Mouse (Mus musculus): ENCODE data around the gene Pdzd8. TPM values are rescaled to one million over a fixed set of nuclear protein-coding genes. Genes with fewer than 3 reads are reported as not detected.

Gene Pdzd8
- total RNA-seq, 2 experiments from 2014 or later = 14.3 to 16.0 TPM

DNA sequence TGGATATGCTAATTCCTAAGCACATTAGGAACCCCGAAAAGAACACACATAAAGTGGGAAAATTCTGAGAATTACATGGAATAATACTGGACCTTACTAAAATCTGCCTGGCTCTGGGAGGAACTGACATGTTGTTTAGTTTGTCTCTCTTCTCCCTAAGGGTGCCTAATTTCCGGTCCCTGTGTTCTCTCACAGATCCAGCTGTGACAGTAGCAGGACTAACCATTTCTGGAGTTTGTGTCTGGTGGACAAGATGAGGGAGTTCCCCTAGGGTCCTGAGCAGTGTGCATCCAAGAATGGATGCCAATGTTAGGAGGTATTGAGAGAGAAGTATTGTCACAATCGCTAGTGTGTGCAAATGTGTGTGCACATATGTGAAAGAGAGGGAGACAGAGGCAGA lies 10.8 kb upstream of the Pdzd8 start:
- no peak for DNase-seq (ENCODE audit: low spot score)

DNA sequence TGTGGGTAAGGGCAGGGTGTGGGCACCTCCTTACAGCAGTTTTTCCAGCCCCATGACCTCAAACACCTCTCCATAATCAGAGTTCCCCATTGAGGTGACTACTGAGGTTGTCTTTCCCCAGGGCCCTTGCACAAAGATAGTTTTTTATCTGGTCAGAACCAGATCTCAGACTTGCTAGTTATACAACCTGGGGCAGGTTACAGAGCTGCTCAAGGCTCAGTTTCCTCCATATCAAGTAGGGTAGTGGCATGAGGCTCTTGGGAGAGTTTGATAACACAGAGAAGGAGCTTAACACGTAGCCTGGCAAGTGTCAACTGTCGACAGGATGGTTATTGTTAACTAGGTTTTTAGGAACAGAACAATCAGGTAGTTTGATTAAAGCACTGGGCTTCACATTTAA lies 9.3 kb upstream of the Pdzd8 start:
- DNase-seq (ENCODE audit: low spot score) = no peak

DNA sequence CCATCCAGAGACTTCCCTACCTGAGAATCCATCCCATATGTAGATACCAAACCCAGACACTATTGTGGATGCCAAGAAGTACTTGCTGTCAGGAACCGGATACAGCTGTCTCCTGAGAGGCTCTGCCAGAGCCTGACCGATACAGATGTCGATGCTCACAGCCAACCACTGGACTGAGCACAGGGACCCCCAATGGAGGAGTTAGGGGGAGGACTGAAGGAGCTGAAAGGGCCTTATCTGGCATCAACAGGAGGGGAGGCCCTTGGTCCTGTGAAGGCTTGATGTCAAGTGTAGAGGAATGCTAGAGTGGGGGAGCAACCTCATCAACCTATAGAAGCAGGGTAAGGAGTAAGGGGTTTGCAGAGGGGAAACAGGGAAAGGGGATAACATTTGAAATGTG lies 7.2 kb upstream of the Pdzd8 start:
- DNase-seq (ENCODE audit: low spot score) = no peak

DNA sequence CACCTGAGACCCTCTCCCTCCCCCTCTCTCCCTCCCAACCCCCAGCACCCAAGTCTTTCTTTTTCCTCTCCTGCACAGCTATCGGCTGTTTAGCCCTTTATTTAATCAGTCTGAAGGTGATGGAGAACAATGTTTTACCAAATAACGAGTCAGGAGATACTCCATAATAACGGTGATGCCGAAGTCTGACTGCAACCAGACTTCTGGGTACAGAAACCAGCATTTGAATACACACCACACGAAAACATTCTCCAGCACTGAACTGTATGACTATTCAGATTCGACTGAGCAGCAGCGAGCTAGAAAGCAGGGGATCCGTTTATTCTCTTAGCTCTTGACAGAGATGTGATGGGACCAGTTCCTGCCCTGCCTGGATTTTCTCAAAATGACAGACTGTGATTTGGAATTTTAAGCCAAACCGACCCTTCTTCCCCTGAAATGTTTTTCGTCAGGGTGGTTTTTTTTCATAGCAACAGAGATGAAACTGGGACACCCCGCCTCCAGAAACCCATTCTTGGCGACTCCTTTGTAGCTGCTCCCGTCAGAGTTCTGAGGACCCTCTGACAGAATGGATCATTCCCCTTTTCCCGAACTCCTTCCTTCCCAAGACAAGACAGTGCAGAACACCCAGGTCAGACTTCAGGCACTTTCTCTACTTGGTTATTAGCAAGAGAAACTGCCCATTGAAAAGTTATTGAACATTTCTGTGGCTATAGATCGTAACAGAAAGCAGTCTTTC lies 5.7 kb upstream of the Pdzd8 start:
- no peak for DNase-seq (ENCODE audit: low spot score)

DNA sequence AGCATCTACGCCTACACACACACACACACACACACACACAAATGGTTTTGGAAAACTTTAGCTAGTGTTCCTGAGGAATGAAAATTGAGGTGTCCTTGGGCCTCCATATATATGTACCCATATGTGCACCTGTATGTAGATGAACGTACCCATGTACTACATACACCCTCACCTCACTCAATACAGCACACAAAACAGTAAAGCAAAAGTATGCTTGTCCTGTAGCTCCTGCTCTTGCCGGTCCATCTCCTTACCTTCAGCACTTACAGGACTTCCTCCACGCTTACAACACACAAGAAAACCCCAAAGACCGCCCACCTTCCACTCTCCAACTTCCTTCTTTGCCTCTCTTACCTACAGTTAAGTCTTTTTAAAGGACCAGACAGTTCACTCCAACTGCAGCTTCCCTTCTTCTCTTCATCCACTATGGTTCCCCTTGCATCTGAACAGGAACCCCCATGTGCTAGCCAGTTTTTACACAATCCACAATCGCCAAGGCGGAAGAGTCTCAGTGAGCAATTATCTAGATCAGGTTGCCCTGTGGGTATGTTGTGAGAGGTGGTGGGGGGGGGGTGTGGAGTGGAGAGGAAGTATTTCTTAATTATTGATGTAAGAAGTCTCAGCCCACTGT lies 4.8 kb upstream of the Pdzd8 start:
- no peak for DNase-seq (ENCODE audit: low spot score)

DNA sequence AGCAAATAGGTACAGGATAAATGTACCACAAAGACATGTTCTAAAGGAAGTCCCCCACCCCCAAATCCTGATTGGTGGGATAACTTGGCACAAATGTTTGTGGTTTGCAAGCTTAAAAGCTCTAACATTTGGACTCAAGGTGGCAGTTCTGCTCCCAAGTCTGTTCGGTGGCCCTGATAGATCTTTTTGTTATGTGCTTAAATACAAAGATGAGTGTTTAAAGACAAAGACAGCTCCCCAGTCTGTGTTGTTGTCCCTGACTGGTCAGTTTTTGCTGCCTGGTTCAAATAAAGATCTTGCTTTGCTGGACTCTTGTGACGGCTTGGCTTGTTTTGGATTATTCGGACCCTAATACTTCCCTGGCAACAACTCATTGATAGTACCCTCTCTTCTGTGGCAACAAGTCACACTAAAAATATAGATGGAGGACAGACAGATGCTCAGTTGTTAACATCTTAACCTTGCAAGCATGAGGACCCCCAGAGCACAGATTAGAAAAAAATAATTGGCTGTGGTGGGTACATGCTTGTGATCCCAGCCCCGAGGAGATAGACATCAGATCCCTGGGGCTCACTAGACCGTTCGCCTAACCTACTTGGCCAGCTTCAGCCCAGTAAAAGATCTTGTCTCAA lies 3.9 kb upstream of the Pdzd8 start:
- no peak for DNase-seq (ENCODE audit: low spot score)

- no peak for DNase-seq (ENCODE audit: low spot score)
Observed at GRCm38 (mm10) chr19:59346325-59346724, 745 bp upstream of the Pdzd8 start.

DNA sequence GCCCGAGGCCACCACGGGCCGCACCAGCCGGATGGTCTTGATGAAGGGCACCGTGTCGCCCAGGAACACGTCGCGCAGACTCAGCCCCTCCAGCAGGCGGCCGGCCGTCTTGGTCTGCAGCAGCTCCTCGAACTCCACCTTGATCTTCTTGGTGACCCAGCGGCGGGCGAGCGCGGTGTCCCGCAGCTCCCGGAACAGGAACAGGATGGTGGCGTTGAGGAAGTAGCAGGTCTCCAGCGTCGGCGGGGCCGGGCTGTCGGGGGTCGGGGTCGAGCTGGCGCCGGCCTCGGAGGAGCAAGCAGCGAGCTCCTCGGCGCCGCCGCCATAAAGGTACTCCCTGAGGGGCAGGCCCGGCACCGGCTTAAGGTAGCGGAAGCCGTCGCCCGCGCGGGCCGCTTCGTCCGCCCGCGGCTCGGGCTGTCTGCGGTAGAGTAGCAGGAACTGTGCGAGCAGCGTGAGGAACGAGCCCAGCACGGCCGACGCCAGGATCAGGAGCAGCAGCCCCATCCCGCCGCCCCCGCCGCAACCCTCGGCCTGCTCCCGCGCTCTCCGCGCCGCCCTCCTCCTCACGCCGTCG lies 411 bp downstream of the Pdzd8 start:
- peak; percentile 30 for DNase-seq (ENCODE audit: low spot score)

DNA sequence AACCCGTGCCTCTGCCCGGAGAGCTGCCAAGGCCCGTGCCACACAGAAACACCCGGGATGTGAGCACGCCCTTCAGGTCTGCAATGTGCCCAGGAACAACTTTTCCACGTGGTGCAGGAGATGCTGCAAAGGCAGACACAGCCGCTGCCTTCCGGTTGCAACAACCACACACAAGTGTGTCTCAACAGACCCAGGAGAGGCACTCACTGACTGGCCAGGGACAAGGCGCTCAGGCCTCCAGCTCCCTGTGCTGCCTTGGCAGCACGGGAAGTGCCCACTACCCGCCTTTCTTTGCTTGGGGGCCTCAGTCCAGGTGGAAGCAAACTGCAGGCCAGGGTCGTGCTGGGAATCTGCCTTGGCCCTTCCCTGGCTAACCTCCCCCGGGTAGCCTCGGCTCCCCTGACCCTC lies 1.3 kb downstream of the Pdzd8 start:
- DNase-seq (ENCODE audit: low spot score) = no peak

- DNase-seq (ENCODE audit: low spot score) = no peak
Observed at GRCm38 (mm10) chr19:59342964-59343363, 2.6 kb downstream of the Pdzd8 start.

DNA sequence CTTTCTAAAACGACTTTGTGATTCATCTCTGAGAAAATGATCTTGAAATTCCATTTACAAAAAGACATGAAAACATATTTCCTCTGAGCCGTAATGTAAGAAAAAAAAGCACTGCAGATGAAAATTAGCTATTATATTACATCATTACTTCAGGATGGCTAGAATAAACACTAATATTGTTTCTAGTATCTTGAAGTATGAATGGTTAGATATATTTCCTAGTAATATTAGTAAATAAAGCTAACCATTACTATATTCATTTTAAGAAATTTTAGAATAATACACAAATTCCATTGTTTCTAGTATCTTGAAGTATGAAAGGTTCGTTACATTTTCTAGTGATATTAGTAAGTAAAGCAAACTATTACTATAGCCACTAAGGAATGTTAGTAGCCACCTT lies 5.7 kb downstream of the Pdzd8 start:
- no peak for DNase-seq (ENCODE audit: low spot score)

DNA sequence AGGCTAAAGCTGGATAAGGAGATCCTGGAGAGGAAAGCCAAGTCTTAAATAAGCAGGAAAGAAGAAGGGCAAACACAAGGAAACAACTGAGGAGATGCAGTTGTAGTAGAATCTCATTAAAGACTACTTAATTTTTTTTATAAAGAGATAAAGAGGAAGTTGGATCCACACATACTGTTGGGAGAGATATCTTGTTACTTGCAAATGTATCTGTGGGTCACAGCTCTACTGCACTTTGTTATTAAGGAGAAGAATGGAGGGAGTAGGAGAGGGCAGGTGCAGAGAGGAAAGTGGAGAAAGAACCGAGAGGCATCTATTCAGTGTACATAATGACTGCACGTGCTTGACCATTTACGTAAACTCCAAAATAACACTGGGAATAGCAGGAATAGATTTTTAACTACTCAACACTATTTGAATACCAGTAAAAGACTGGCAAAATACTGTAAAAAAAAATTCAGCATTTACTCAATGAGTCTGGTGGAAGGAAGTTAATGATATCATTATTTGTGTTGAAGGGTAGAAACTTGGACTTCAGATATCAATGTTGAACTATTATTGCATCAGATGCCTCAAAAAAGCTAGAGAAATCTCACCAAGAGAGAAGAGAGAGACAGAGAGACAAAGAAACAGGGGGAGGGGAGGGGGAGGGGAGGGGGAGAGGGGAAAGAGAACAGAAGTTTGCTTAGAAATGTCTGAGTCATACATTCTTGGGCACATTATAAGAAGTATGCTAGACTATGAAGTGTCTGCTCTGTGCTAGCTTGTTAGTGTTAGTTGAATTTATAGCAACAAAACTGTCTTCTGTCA lies 7.5 kb downstream of the Pdzd8 start:
- DNase-seq (ENCODE audit: low spot score) = no peak

GRCm38 (mm10) chr19:59336655-59337054 lies 8.9 kb downstream of the Pdzd8 start:
- DNase-seq (ENCODE audit: low spot score) = no peak

DNA sequence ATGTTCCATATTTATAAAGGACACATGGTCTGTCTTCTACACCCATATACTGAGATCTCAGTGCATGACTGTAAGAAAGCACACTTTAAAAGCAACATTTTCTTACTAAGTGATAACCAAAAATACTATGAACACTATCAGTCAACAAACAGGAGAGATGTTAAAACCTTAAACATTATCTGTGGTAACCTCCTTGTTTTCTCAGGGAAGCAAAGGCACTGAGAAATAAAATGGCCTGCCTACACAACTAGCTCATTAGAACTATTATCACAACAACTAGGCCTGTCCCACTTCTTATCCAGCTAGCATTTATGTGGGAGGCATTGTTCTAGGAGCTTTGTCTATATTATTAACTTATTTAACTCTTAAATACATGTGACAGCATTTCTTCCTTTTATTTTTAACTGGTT lies 14.8 kb downstream of the Pdzd8 start:
- DNase-seq (ENCODE audit: low spot score) = no peak

- no peak for DNase-seq (ENCODE audit: low spot score)
Observed at GRCm38 (mm10) chr19:59321990-59322389, 23.6 kb downstream of the Pdzd8 start, which contains the start of gene Rps12-ps3. TSS of gene Rps12-ps3 (plus strand) at chr19:59322290.

DNA sequence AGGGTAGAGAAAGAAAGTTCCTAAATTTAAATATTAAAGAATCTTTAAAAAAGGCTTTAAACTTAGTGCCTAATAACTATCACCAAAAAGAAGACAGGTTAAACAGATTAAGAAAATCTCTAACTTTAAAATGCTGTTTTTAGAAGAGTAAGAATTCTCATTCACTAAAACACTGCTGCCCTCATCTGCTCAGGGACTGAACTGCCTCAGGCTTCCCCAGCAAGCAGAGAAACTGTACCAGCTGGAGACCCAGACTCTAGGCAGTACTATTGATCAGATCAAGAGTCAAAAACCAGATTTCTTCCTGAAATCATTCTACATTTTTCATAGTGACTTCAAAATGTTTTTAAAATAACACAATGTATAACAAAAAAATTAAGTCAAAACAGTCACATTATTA lies 29.0 kb downstream of the Pdzd8 start:
- no peak for DNase-seq (ENCODE audit: low spot score)

DNA sequence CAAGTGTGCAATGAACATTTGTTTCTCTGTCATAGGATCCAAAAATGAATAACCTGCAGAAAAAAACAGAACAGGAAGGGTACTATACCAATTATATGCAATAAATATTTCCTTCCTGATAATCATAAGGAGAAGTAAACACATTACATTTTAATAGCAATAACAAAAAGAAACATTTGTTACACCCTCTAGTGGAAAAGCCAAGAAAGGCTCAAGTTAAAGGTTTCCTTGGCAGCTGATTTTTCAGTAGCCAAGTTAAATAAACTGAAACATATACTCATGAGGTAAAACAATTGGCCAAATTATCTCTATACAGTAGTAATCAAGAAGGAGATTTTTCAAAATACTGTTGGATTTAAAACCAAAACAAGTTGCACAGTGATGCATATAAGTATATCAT lies 30.3 kb downstream of the Pdzd8 start:
- no peak for DNase-seq (ENCODE audit: low spot score)

GRCm38 (mm10) chr19:59292183-59292839 lies 53.3 kb downstream of the Pdzd8 start:
- DNase-seq (ENCODE audit: low spot score) = no peak

- DNase-seq (ENCODE audit: low spot score) = no peak
Observed at GRCm38 (mm10) chr19:59289811-59290210, 55.8 kb downstream of the Pdzd8 start.

DNA sequence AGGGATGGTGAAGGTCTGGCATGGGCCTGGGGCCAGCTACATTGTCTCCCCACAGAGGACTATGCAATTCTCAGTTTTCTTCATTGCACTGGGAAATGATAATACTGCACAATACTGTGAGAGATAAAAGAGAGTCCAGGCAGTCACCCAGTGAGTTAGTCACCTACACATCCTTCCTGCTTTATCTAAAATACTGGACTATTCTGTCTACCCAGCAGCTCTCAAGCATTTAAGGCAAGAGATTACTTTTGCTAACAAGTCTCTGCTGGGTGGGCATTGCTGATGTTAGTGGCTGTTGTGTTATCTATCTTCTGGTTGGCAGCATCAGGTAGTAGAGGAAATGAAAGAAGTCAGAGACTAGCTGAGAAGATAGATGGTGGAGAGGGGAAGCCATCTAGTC lies 56.5 kb downstream of the Pdzd8 start:
- no peak for DNase-seq (ENCODE audit: low spot score)

GRCm38 (mm10) chr19:59282001-59282400 lies 63.6 kb downstream of the Pdzd8 start:
- no peak for DNase-seq (ENCODE audit: low spot score)

Data from gastrocnemius, adult 18-20 months (tissue).